Mouse (Mus musculus) lung, postnatal 0 days (tissue): Measurements from ENCODE around the gene Hemk1. TPM values are rescaled to one million over a fixed set of nuclear protein-coding genes. Genes with fewer than 3 reads are reported as not detected.

ENCODE experiments used
- ATAC-seq: fragments of 200-750 bp; cut with Nextera tagmentation; 2 replicates; pipeline ENCODE4 v1.8.0; 2017; ENCODE audit warnings: moderate library complexity
- DNase-seq: peaks from one replicate; pipeline ENCODE4 v3.0.0-alpha.2; 2016; ENCODE audit warnings: low spot score
- H3K27ac ChIP-seq: fragments of 300-500 bp; sonication (generic); 2 replicates; pipeline ENCODE4 v1.5.1; 2014; ENCODE audit warnings: antibody characterized with exemption, mild to moderate bottlenecking, low read length, mixed read lengths
- H3K27me3 ChIP-seq: fragments of 300-500 bp; sonication (generic); replicated peaks from 2 replicates; pipeline ENCODE4 v1.6.1; 2014; ENCODE audit warnings: low read length, mixed read lengths; ENCODE audit not compliant: insufficient read depth
- H3K36me3 ChIP-seq: fragments of 300-500 bp; sonication (generic); 2 replicates; pipeline ENCODE4 v1.6.1; 2014; ENCODE audit warnings: low read length, mixed read lengths; ENCODE audit not compliant: insufficient read depth
- H3K4me1 ChIP-seq: fragments of 300-500 bp; sonication (generic); 2 replicates; pipeline ENCODE4 v1.6.1; 2014; ENCODE audit warnings: antibody characterized with exemption, low read depth, low read length, mixed read lengths; ENCODE audit not compliant: insufficient read depth
- H3K4me2 ChIP-seq: fragments of 300-500 bp; sonication (generic); replicated peaks from 2 replicates; pipeline ENCODE4 v1.6.1; 2014; ENCODE audit warnings: low read depth, mild to moderate bottlenecking, low read length, moderate library complexity, mixed read lengths
- H3K4me3 ChIP-seq: fragments of 300-500 bp; sonication (generic); 2 replicates; pipeline ENCODE4 v1.5.1; 2014; ENCODE audit warnings: low read depth, low read length
- H3K9ac ChIP-seq: fragments of 300-500 bp; sonication (generic); replicated peaks from 2 replicates; pipeline ENCODE4 v1.6.1; 2014; ENCODE audit warnings: low read depth, mild to moderate bottlenecking
- H3K9me3 ChIP-seq: fragments of 300-500 bp; sonication (generic); 2 replicates; pipeline ENCODE4 v1.6.1; 2016; ENCODE audit warnings: low read length, mixed read lengths
- CTCF ChIP-seq: IDR thresholded peaks from 2 replicates; pipeline ENCODE4 v1.5.1; 2016; ENCODE audit warnings: antibody characterized with exemption, mild to moderate bottlenecking
- EP300 ChIP-seq: IDR thresholded peaks from 2 replicates; pipeline ENCODE4 v1.6.1; 2016; ENCODE audit warnings: antibody characterized with exemption, mild to moderate bottlenecking, control low read depth
- WGBS: fragments of 180-500 bp; shearing (Covaris S2); extraction: QIAGEN DNeasy Blood & Tissue Kit; methylation state at CpG from one replicate; pipeline ENCODE4 v1.1.7; 2014; 5-methylcytosine and 5-hydroxymethylcytosine counted together
- polyA plus RNA-seq: library from polyadenylated mRNA; unstranded; fragments of >200 nt; fragmentation: Nextera tagmentation; extraction: Ambion mirVana; gene quantifications from 2 replicates; pipeline ENCODE4 v1.2.1, GENCODE M21; 2015

Hemk1 gene
- polyA plus RNA-seq, 1 experiment from 2014 or later = 5.9 TPM

DNA sequence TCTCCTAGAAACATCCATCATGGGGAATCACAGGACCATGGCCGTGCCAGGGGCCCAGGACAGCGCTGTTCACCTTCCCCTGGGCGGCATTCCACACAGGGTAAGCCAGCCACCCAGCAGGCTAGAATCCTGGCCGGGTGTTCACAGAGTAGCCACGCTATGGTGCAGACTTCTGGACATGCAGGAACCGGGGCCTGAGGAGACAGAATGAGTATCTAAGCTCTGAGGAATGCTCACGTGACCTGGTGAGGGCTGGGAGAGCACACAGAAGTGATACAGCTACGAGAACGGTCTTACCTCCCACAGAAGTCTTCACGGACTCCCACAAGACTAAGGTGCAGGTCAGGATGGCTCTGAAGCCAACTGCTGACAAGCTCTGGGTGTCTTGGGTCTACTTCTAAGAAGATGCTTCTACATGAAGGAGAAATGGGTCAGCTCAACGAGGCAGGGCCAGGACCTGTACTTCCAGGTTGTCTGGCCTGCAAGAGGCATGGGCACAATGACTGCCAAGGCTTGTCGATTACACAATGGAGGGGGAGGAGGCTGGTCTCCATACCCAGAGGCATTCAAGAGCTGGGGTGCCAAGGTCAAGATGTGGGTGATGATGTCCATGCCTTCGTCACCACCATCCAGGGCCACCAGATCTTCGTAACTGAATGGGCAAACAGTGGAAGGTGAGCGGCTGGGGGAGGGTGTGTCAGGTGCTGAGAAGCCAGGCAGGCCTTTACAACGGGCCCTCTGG, 10.1 kb downstream of the Hemk1 start:
- no peak overlapping the region for H3K9ac ChIP-seq

DNA sequence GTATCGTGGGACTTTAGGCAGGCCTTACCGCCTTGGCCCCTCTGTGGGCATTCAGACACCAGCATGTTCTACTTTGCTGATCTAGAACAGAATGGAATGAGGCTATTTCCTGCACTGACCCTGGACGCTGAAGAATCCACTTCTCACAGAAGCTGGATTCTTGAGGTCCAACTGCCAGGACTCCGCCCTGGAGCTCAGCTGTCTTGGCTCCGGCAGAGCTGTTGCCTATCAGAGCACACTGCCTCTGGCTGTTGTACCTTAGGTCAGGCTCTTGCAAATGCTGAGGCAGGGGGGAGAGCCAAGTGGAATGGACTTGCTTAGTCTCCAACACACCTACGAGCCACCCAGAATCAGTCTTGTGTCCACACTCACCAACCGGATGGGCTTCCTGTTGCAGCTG, 12.2 kb downstream of the Hemk1 start:
- peak overlapping the region; percentile 40; the same call in 1 of the 2 replicates for H3K27ac ChIP-seq
- no peaks in the 10 kb centered on the region for H3K36me3 ChIP-seq
- no peak overlapping the region for H3K4me2 ChIP-seq
- no peaks in the 10 kb centered on the region for H3K9me3 ChIP-seq
- ATAC-seq (peak; percentile 64), DNase-seq (peak; percentile 78)
- TF ChIP-seq EP300 = 0 out of 2 replicates have a peak, but pooled peaks have one; percentile 14
- TF ChIP-seq CTCF = no peak
- H3K9ac ChIP-seq = no peak overlapping the region
- no peak overlapping the region for H3K4me3 ChIP-seq
- no peaks in the 10 kb centered on the region for H3K27me3 ChIP-seq
- H3K4me1 ChIP-seq = peaks cover 6% of the 10 kb centered on the region
- 53% methylated on average over 7 of the region's 7 CpGs for WGBS

More for the DNA sequence above, 10.1 kb downstream of the Hemk1 start:
- Histone ChIP-seq H3K4me2 (no peak overlapping the region), H3K4me3 (no peak overlapping the region), H3K9me3 (no peaks in the 10 kb centered on the region), H3K27ac (0 out of 2 replicates have a peak overlapping the region, but pooled peaks have one; percentile 32), H3K27me3 (no peaks in the 10 kb centered on the region), H3K36me3 (no peaks in the 10 kb centered on the region), H3K4me1 (peaks cover 6% of the 10 kb centered on the region)
- TF ChIP-seq EP300 (no peak), CTCF (no peak)
- DNase-seq (peak; percentile 78), ATAC-seq (peak; percentile 79)
- WGBS = 66% methylated on average over 15 of the region's 16 CpGs

GRCm38 (mm10) chr9:107324799-107325561, 13.2 kb downstream of the Hemk1 start:
- Histone ChIP-seq H3K27ac (no peak overlapping the region), H3K9me3 (no peaks in the 10 kb centered on the region), H3K27me3 (no peaks in the 10 kb centered on the region), H3K4me1 (peaks cover 6% of the 10 kb centered on the region), H3K4me3 (no peak overlapping the region), H3K4me2 (no peak overlapping the region), H3K9ac (no peak overlapping the region), H3K36me3 (no peaks in the 10 kb centered on the region)
- 65% methylated on average over 4 of the region's 4 CpGs for WGBS
- ATAC-seq (no peak), DNase-seq (no peak)
- no peak for TF ChIP-seq EP300
- no peak for TF ChIP-seq CTCF

- DNase-seq (peak; percentile 58), ATAC-seq (peak; percentile 41)
- Histone ChIP-seq H3K4me2 (no peak overlapping the region), H3K4me3 (no peak overlapping the region), H3K9ac (no peak overlapping the region), H3K27ac (no peak overlapping the region), H3K9me3 (no peaks in the 10 kb centered on the region), H3K4me1 (peaks cover 6% of the 10 kb centered on the region), H3K36me3 (no peaks in the 10 kb centered on the region), H3K27me3 (no peaks in the 10 kb centered on the region)
- no peak for TF ChIP-seq CTCF
- TF ChIP-seq EP300 = peak; percentile 45
- WGBS = 20% methylated on average over 6 of the region's 6 CpGs
These were observed 14.6 kb downstream of the Hemk1 start for GRCm38 (mm10) chr9:107323558-107323957.

DNA sequence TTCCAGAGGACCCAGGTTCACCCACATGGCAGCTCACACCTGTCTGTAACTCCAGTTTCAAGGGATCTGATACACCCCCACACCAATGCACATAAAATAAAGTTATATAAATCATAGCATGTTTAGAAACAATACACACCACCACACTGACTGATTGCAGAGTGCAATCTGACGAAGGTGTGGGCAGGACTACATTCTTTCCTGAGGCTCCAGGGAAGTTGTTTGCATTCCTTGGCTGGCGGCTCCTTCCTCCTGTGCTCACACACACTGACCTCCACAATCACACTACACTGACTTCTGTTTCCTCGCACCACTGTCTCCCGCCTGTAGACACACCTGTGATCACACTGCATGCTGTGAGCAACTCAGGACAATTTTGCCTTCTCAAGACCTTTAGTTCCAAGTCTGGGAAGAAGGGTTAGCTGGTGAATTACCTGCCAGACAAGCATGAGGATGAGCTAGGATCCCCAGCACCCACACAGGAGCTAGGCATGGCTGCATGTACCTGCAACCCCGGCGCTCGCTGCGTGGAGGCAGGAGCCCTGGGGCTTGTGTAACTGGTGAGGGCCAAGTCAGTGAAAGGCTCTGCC, 15.6 kb downstream of the Hemk1 start:
- ATAC-seq (peak; percentile 74), DNase-seq (peak; percentile 73)
- Histone ChIP-seq H3K9me3 (no peaks in the 10 kb centered on the region), H3K9ac (no peak overlapping the region), H3K27me3 (no peaks in the 10 kb centered on the region), H3K4me2 (no peak overlapping the region), H3K36me3 (no peaks in the 10 kb centered on the region), H3K4me1 (peaks cover 6% of the 10 kb centered on the region), H3K27ac (peak overlapping the region; percentile 77), H3K4me3 (no peak overlapping the region)
- WGBS = 60% methylated on average over 8 of the region's 8 CpGs
- no peak for TF ChIP-seq CTCF
- peak; percentile 21; the same call in 1 of the 2 replicates for TF ChIP-seq EP300

- Histone ChIP-seq H3K36me3 (no peaks in the 10 kb centered on the region), H3K27me3 (no peaks in the 10 kb centered on the region), H3K9me3 (no peaks in the 10 kb centered on the region), H3K9ac (no peak overlapping the region), H3K27ac (no peak overlapping the region), H3K4me3 (no peak overlapping the region), H3K4me1 (peaks cover 3% of the 10 kb centered on the region; the same call in 1 of the 2 replicates), H3K4me2 (no peak overlapping the region)
- ATAC-seq (peak; percentile 14; the same call in 1 of the 2 replicates), DNase-seq (no peak)
- TF ChIP-seq EP300 (no peak), CTCF (no peak)
- 52% methylated on average over 2 of the region's 2 CpGs for WGBS
These were observed 22.4 kb downstream of the Hemk1 start for GRCm38 (mm10) chr9:107315791-107316190.
